Mouse (Mus musculus) liver, postnatal 0 days (tissue): ENCODE data around the gene Ube2ql1.

Source experiments
- CTCF ChIP-seq: sonication (generic); IDR thresholded peaks from 2 replicates; pipeline ENCODE4 v1.5.1; 2016; ENCODE audit warnings: antibody characterized with exemption, low read depth
- EP300 ChIP-seq: IDR thresholded peaks from 2 replicates; pipeline ENCODE4 v1.6.1; 2016; ENCODE audit warnings: antibody characterized with exemption, low read depth, mild to moderate bottlenecking

DNA sequence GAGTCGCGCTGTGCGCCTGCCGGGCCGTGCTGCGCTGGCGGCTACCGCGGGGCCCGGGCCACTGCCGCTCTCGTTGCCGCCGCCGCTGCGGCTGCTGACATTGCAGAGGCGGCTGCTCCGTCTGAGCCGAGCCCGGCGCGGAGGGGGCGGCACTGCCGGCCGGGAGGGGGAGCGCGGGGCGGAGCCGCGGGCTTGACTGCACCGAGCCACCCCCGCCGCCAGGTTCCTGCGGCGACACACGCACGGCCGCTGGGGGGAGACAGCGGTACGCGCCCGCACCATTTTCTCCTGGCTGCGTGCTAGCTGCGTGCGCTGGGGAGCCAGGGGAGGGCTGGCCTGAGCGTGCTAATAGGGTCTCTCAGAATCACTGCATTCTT is at the start of gene Ube2ql1:
- TF ChIP-seq EP300 (no peak), CTCF (peak; percentile 81)
